Mouse (Mus musculus) 3134 (cell line): ENCODE data around the gene Gtf2ird2.

ENCODE experiments used
- DNase-seq: peaks from one replicate; pipeline ENCODE4 v3.0.0-alpha.2; 2011; ENCODE audit warnings: low spot score; ENCODE audit not compliant: insufficient read length; ENCODE audit errors: extremely low read depth

Gene Gtf2ird2

GRCm38 (mm10) chr5:134232568-134232967 lies 48.7 kb downstream of the Gtf2ird2 start:
- no peak for DNase-seq

DNA sequence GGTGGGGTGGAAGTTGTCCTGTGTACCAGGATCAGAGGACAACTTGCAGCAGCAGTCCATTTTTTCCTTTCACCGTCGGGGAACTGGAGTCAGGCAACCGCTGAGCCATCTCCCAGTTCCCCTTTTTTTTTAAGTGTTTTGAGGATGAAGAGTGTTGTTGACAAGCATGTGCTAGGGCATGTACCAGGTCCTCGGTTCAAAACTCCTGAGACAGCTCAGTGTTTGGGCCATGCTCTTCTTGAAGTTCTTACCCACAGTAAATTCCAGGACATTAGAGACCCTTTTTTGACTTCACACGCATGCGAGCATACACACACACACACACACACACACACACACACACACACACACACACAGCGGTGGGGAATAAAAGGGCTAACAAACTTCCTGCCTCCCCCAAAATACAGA lies 49.4 kb downstream of the Gtf2ird2 start:
- no peak for DNase-seq

GRCm38 (mm10) chr5:134234205-134234604 lies 50.4 kb downstream of the Gtf2ird2 start:
- DNase-seq = no peak

- DNase-seq = no peak
These were observed 51.3 kb downstream of the Gtf2ird2 start for GRCm38 (mm10) chr5:134235111-134235510.

GRCm38 (mm10) chr5:134236241-134236640 lies 52.4 kb downstream of the Gtf2ird2 start:
- DNase-seq = no peak

DNA sequence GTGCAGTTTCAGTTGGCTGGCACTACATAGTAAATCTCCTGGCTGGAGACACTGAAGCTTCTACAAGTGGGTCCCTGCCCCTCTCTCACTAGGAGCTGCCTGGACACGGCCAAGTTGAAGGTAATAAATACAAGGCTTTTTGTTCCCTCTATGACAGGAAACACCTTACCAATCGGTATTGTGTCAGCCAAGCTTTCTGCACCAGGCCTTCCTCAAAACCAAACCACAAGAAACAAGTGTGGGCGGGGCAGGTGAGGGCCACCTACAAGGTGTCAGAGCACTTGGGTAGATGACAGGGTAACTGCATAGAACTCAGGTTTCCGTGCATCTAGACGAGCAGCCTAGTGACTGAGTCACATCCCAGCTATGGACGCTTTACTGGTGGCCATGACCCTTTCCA lies 53.0 kb downstream of the Gtf2ird2 start:
- DNase-seq = no peak

GRCm38 (mm10) chr5:134237508-134237907 lies 53.7 kb downstream of the Gtf2ird2 start:
- DNase-seq = no peak

- DNase-seq = no peak
These were observed 54.3 kb downstream of the Gtf2ird2 start for GRCm38 (mm10) chr5:134237936-134238760.

DNA sequence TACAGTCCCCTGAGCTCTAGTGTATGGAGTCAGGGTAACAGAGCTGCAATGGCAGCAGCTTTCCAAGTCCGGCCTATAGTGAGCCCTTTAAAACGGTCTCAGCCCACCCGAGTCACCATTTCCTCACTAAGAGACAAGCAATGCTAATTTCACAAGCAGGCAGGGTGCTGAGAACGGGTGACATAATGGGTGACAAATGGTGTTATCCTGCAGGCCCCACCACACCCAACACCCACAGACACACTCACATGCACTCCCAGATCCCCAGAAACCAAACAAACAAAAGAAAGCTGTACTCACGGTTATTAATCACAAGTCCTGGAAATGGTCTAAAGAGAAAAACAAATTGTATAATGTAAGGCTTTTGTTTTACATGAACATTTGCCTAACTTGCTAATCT lies 58.0 kb downstream of the Gtf2ird2 start:
- no peak for DNase-seq

GRCm38 (mm10) chr5:134243661-134244436 lies 60.0 kb downstream of the Gtf2ird2 start:
- DNase-seq = no peak

GRCm38 (mm10) chr5:134244890-134245289 lies 61.1 kb downstream of the Gtf2ird2 start:
- no peak for DNase-seq

DNA sequence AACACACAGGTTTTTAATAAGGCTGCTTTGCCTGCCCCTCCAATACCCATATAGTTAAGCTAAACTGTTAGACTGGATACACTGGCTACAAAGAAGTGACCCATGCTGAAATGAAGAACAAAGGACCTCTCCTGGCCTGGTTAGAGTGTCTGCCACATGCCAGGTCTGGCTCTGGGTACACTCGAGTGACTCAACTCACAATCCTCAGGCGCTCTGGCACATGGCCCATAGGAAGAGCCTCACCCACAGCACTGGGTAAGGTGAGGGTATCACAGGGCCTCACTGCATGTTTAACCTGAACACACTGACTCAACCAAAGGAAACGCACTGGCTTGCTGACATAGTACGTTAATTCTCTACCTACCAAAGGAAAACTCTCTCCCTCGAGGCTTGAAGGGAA lies 62.3 kb downstream of the Gtf2ird2 start:
- no peak for DNase-seq

GRCm38 (mm10) chr5:134248608-134249244 lies 64.9 kb downstream of the Gtf2ird2 start:
- DNase-seq = peak; percentile 37

- DNase-seq = no peak
These were observed 65.4 kb downstream of the Gtf2ird2 start for GRCm38 (mm10) chr5:134249245-134249649.

DNA sequence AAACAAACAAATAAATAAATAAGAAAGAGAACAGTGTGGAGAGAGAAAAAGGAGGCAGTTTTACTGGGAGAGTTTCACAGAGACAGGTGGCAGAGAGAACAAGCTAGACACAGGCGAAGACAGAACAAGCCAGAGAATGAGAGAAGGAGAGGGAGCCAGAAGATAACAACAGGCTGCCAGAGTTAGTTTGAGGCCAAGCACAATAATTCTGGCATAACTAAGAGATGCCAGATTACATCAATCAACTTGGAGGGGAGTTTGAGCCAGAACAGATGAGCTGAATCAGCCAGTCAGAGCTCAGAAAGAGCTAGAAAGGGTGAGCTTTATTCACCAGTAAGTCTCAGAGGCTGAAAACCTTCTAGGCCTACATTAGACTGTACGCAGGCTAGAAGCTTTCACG lies 66.8 kb downstream of the Gtf2ird2 start:
- DNase-seq = no peak

- DNase-seq = no peak
These were observed 67.3 kb downstream of the Gtf2ird2 start for GRCm38 (mm10) chr5:134251083-134251482.

GRCm38 (mm10) chr5:134253806-134254205 lies 70.0 kb downstream of the Gtf2ird2 start:
- DNase-seq = no peak

DNA sequence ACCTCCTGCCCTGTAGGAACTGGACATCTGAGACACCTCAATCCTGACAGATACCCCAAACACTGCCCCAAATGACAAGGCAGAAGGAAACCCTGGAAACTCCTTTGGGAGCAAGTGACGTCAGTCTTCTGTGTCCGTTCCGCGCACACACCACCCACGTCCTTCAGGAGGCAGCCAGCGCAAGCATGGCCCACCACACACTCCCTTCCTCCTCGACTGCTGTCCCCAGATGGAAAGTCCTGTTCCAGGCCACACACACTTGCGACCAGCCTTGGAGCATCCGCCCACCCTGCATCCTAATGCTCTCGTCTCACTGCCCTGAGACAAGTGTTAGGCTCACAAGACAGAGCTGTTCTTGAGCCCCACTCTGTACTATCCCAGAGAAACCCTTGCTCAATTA lies 71.5 kb downstream of the Gtf2ird2 start:
- DNase-seq = no peak

DNA sequence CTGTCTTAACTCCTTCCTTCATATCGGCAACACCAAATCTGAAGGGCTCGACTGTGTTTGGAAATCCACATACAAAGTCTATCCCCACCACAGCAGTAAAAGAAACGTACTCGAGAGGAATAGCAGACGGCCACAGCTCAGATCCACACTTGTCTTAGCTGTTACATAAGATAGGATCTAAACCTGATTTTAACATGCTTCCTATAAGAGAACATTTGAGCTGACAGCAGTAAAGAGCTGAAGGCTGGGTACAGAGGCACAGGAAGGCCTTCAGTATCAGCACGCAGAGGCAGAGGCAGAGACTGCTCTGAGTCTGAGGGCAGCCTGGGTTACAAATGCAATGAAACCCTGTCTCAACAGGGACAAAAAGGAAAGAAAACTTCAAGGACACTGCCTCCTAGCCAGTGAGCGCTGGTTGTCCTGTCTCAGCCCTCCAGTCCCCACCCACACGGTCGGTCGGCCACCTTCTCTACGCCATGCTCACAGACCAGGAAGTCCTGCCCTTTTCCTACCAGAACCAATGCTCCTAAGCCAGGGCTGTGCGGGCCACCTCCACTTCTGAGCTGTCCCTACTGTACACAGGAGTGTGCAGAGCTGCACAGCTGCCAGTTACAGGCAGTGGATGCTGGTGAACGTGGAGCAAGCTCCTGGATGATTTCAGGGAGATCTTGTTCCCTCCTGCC lies 73.7 kb downstream of the Gtf2ird2 start:
- no peak for DNase-seq

- no peak for DNase-seq
These were observed 74.6 kb downstream of the Gtf2ird2 start for GRCm38 (mm10) chr5:134258395-134258794.

GRCm38 (mm10) chr5:134258934-134259333 lies 75.1 kb downstream of the Gtf2ird2 start:
- no peak for DNase-seq
